ENCODE assay signal across 8 mouse cellular contexts in genomic region chr3:79567703-79568362, GRCm38 (mm10). TPM values are rescaled to one million over a fixed set of nuclear protein-coding genes. Genes with fewer than 3 reads are reported as not detected.
DNase-seq lines count a peak whose midpoint lies in the region; ATAC-seq lines count a peak whose summit lies in the region.

Gene Fnip2, minus strand, starts transcription at chr3:79567796.

- peak within 1 kb of the TSS; percentile 84 for H3K27ac ChIP-seq in hindbrain, embryonic 12.5 days

- H3K4me3 ChIP-seq in hindbrain, embryonic 12.5 days: peak within 1 kb of the TSS; percentile 84

- peaks cover 9% of the 10 kb centered on the region for H3K4me1 ChIP-seq in hindbrain, embryonic 12.5 days

- no peaks in the 10 kb centered on the region for H3K36me3 ChIP-seq in hindbrain, embryonic 12.5 days

- H3K27me3 ChIP-seq in hindbrain, embryonic 12.5 days: no peaks in the 10 kb centered on the region

- H3K9me3 ChIP-seq in hindbrain, embryonic 12.5 days (replicated peaks): no peaks in the 10 kb centered on the region

- peak within 1 kb of the TSS; percentile 90 for H3K4me2 ChIP-seq in hindbrain, embryonic 12.5 days (replicated peaks)

- ATAC-seq in hindbrain, embryonic 12.5 days (ENCODE audit: low FRiP score): peak; percentile 96

- DNase-seq in NIH3T3 (ENCODE audit: low read depth): peak; percentile 96
- DNase-seq in cerebellum, postnatal 10 days: peak; percentile 91 to 96
- DNase-seq in frontal cortex, postnatal 10 days (ENCODE audit: low spot score in 2 of 2): peak; percentile 83 to 87
- peak; percentile 87 to 91 for DNase-seq in layer of hippocampus, postnatal 14 days (ENCODE audit: low spot score in 2 of 2)
- peak; percentile 88 for DNase-seq in lung, postnatal 14 days
- peak; percentile 81 for DNase-seq in retina, adult 2 months (ENCODE audit: low read depth, low spot score)
- DNase-seq in thymus, postnatal 36 days: peak; percentile 82

- peak within 1 kb of the TSS; percentile 85 for H3K9ac ChIP-seq in hindbrain, embryonic 12.5 days

- under 1% methylated on average over 53 of the region's 55 CpGs for WGBS in hindbrain, embryonic 12.5 days

RNA-seq across cellular contexts. Expression of gene Fnip2, which starts in this region (rescaled TPM):
- polyA plus RNA-seq in hindbrain, embryonic 12.5 days (2016; fragmentation: Nextera tagmentation; extraction: Ambion mirVana): 9.8 and 10.1 TPM in 2 replicates
- 10 to 100 TPM; 16.1 to 17.6 TPM for total RNA-seq in layer of hippocampus, postnatal 14 days (2021)

Comparison
In these comparisons a context has a peak if more than half of its experiments do, and no peak if none do; other contexts are left out.
1. Peak in every context shown above with its lines: DNase-seq, ATAC-seq, H3K4me3 ChIP-seq and H3K27ac ChIP-seq.